Mouse (Mus musculus) kidney, postnatal 0 days (tissue): ENCODE measurements around the gene Sh3glb2. TPM values are rescaled to one million over a fixed set of nuclear protein-coding genes. Genes with fewer than 3 reads are reported as not detected.
A peak's percentile ranks its signal among the peaks of the same experiment; 100 is the strongest.

Experiments used
- ATAC-seq: fragments of 200-750 bp; cut with Nextera tagmentation; replicated peaks from 2 replicates; pipeline ENCODE4 v1.8.0; 2017; ENCODE audit warnings: low read depth, moderate number of reproducible peaks, moderate TSS enrichment, moderate library complexity; ENCODE audit not compliant: low FRiP score
- DNase-seq: peaks from one replicate; pipeline ENCODE4 v3.0.0-alpha.2; 2016; ENCODE audit warnings: low spot score
- H3K27ac ChIP-seq: fragments of 300-500 bp; sonication (generic); 2 replicates; pipeline ENCODE4 v1.5.1; 2014; ENCODE audit warnings: mild to moderate bottlenecking
- H3K27me3 ChIP-seq: fragments of 300-500 bp; sonication (generic); 2 replicates; pipeline ENCODE4 v1.6.1; 2014; ENCODE audit warnings: low read length, mixed read lengths; ENCODE audit not compliant: insufficient read depth
- H3K36me3 ChIP-seq: fragments of 300-500 bp; sonication (generic); 2 replicates; pipeline ENCODE4 v1.6.1; 2014; ENCODE audit warnings: low read length, mixed read lengths; ENCODE audit not compliant: insufficient read depth
- H3K4me1 ChIP-seq: fragments of 300-500 bp; sonication (generic); replicated peaks from 2 replicates; pipeline ENCODE4 v1.6.1; 2014; ENCODE audit warnings: antibody characterized with exemption, low read length, mixed read lengths; ENCODE audit not compliant: insufficient read depth
- H3K4me2 ChIP-seq: fragments of 300-500 bp; sonication (generic); 2 replicates; pipeline ENCODE4 v1.6.1; 2014; ENCODE audit warnings: mild to moderate bottlenecking, low read length, moderate library complexity, mixed read lengths
- H3K4me3 ChIP-seq: fragments of 300-500 bp; sonication (generic); replicated peaks from 2 replicates; pipeline ENCODE4 v1.5.1; 2014; ENCODE audit warnings: low read depth, low read length
- H3K9ac ChIP-seq: fragments of 300-500 bp; sonication (generic); 2 replicates; pipeline ENCODE4 v1.6.1; 2014; ENCODE audit warnings: low read depth, low read length
- H3K9me3 ChIP-seq: fragments of 300-500 bp; sonication (generic); replicated peaks from 2 replicates; pipeline ENCODE4 v1.6.1; 2016; ENCODE audit warnings: low read length, inconsistent platforms, mixed read lengths
- CTCF ChIP-seq: IDR thresholded peaks from 2 replicates; pipeline ENCODE4 v1.5.1; 2016; ENCODE audit warnings: antibody characterized with exemption, low read depth, mild to moderate bottlenecking, moderate library complexity
- WGBS: fragments of 180-500 bp; shearing (Covaris S2); extraction: QIAGEN DNeasy Blood & Tissue Kit; methylation state at CpG from one replicate; pipeline ENCODE4 v1.1.7; 2014; 5-methylcytosine and 5-hydroxymethylcytosine counted together
- polyA plus RNA-seq: library from polyadenylated mRNA; unstranded; fragments of >200 nt; fragmentation: Nextera tagmentation; extraction: Ambion mirVana; gene quantifications from 2 replicates; pipeline ENCODE4 v1.2.1, GENCODE M21; 2015

The Sh3glb2 gene
- polyA plus RNA-seq = 65.1 and 66.4 TPM in 2 replicates

GRCm38 (mm10) chr2:30358533-30359531 is at the start of gene Sh3glb2:
Gene Sh3glb2, minus strand, starts transcription at chr2:30359337.
- 2% methylated on average over 65 of the region's 73 CpGs for WGBS
- H3K9ac ChIP-seq = peak within 1 kb of the TSS; percentile 76
- TF ChIP-seq CTCF = peak; percentile 53; the same call in 1 of the 2 replicates
- no peaks in the 10 kb centered on the region for H3K27me3 ChIP-seq
- peaks cover 11% of the 10 kb centered on the region; the same call in 1 of the 2 replicates for H3K36me3 ChIP-seq
- DNase-seq = peak; percentile 92
- peak within 1 kb of the TSS; percentile 80 for H3K27ac ChIP-seq
- H3K4me2 ChIP-seq = peak within 1 kb of the TSS; percentile 95
- no peaks in the 10 kb centered on the region for H3K9me3 ChIP-seq
- peak within 1 kb of the TSS; percentile 71 for H3K4me3 ChIP-seq
- ATAC-seq = peak; percentile 76
- peaks cover 22% of the 10 kb centered on the region for H3K4me1 ChIP-seq

GRCm38 (mm10) chr2:30408452-30409100 is 49.4 kb upstream of the Sh3glb2 start:
- Histone ChIP-seq H3K4me1 (no peaks in the 10 kb centered on the region), H3K9me3 (no peaks in the 10 kb centered on the region), H3K27ac (no peak overlapping the region), H3K4me2 (no peak overlapping the region), H3K36me3 (peaks cover 44% of the 10 kb centered on the region), H3K4me3 (no peak overlapping the region), H3K27me3 (no peaks in the 10 kb centered on the region), H3K9ac (no peak overlapping the region)
- WGBS = 82% methylated on average over 8 of the region's 8 CpGs
- ATAC-seq = no peak
- no peak for TF ChIP-seq CTCF
- no peak for DNase-seq

- 90% methylated on average over 10 of the region's 10 CpGs for WGBS
- no peak overlapping the region for H3K4me2 ChIP-seq
- H3K27ac ChIP-seq = no peak overlapping the region
- H3K4me3 ChIP-seq = no peak overlapping the region
- H3K9me3 ChIP-seq = no peaks in the 10 kb centered on the region
- H3K27me3 ChIP-seq = no peaks in the 10 kb centered on the region
- no peak overlapping the region for H3K9ac ChIP-seq
- DNase-seq = no peak
- TF ChIP-seq CTCF = no peak
- H3K36me3 ChIP-seq = peaks cover 50% of the 10 kb centered on the region
- no peaks in the 10 kb centered on the region for H3K4me1 ChIP-seq
- no peak for ATAC-seq
Measured at GRCm38 (mm10) chr2:30407778-30408177, 48.6 kb upstream of the Sh3glb2 start.

- no peak for ATAC-seq
- Histone ChIP-seq H3K27ac (no peak overlapping the region), H3K9ac (no peak overlapping the region), H3K9me3 (no peaks in the 10 kb centered on the region), H3K36me3 (peaks cover 54% of the 10 kb centered on the region), H3K27me3 (no peaks in the 10 kb centered on the region), H3K4me3 (no peak overlapping the region), H3K4me1 (no peaks in the 10 kb centered on the region), H3K4me2 (no peak overlapping the region)
- WGBS = 85% methylated on average over 2 of the region's 2 CpGs
- no peak for TF ChIP-seq CTCF
- no peak for DNase-seq
Measured at GRCm38 (mm10) chr2:30407221-30407620, 48.1 kb upstream of the Sh3glb2 start.

- ATAC-seq = no peak
- Histone ChIP-seq H3K4me3 (no peak overlapping the region), H3K36me3 (peaks cover 52% of the 10 kb centered on the region), H3K27ac (no peak overlapping the region), H3K9ac (no peak overlapping the region), H3K9me3 (no peaks in the 10 kb centered on the region), H3K4me1 (no peaks in the 10 kb centered on the region), H3K27me3 (no peaks in the 10 kb centered on the region), H3K4me2 (no peak overlapping the region)
- no peak for TF ChIP-seq CTCF
- WGBS = 78% methylated on average over 1 of the region's 1 CpGs
- no peak for DNase-seq
Measured at GRCm38 (mm10) chr2:30403870-30404269, 44.7 kb upstream of the Sh3glb2 start.

GRCm38 (mm10) chr2:30402843-30403242 is 43.7 kb upstream of the Sh3glb2 start:
- 58% methylated on average over 2 of the region's 2 CpGs for WGBS
- Histone ChIP-seq H3K27me3 (no peaks in the 10 kb centered on the region), H3K4me2 (no peak overlapping the region), H3K9me3 (no peaks in the 10 kb centered on the region), H3K9ac (no peak overlapping the region), H3K36me3 (peaks cover 51% of the 10 kb centered on the region), H3K4me1 (no peaks in the 10 kb centered on the region), H3K27ac (no peak overlapping the region), H3K4me3 (no peak overlapping the region)
- ATAC-seq = no peak
- TF ChIP-seq CTCF = no peak
- no peak for DNase-seq
